Mouse (Mus musculus): Measurements from ENCODE around the gene Dpp6. TPM values are rescaled to one million over a fixed set of nuclear protein-coding genes. Genes with fewer than 3 reads are reported as not detected.

Gene Dpp6
- polyA plus RNA-seq, 2 experiments = 2.4 to 5.0 TPM

- H3K27ac ChIP-seq (replicated peaks; ENCODE audit: low read depth, low read length) = no peak overlapping the region
- no peaks in the 10 kb centered on the region for H3K4me1 ChIP-seq (ENCODE audit: control insufficient read depth, insufficient read depth, low read length)
- no peaks in the 10 kb centered on the region for H3K36me3 ChIP-seq (ENCODE audit: control insufficient read depth, insufficient read depth, low read length)
- H3K4me2 ChIP-seq (replicated peaks; ENCODE audit: low read depth, low read length, severe bottlenecking) = no peak overlapping the region
- DNase-seq (ENCODE audit: low spot score) = no peak
- H3K4me3 ChIP-seq (replicated peaks; ENCODE audit: low read length) = no peak overlapping the region
- H3K9me3 ChIP-seq (ENCODE audit: control insufficient read depth, low read length) = no peaks in the 10 kb centered on the region
- no peaks in the 10 kb centered on the region for H3K27me3 ChIP-seq (ENCODE audit: control insufficient read depth, insufficient read depth, low read length)
- no peak for ATAC-seq (ENCODE audit: low FRiP score, low read depth)
- WGBS = 75% methylated on average over 3 of the region's 3 CpGs
- TF ChIP-seq POLR2A (IDR thresholded peaks at IDR 0.05; ENCODE audit: borderline replicate concordance, extremely low read depth, insufficient read depth, insufficient read length) = no peak
- no peak overlapping the region for H3K9ac ChIP-seq (ENCODE audit: low read depth, low read length, severe bottlenecking)
Observed at GRCm38 (mm10) chr5:27247793-27248192, 430.8 kb downstream of the Dpp6 start.

DNA sequence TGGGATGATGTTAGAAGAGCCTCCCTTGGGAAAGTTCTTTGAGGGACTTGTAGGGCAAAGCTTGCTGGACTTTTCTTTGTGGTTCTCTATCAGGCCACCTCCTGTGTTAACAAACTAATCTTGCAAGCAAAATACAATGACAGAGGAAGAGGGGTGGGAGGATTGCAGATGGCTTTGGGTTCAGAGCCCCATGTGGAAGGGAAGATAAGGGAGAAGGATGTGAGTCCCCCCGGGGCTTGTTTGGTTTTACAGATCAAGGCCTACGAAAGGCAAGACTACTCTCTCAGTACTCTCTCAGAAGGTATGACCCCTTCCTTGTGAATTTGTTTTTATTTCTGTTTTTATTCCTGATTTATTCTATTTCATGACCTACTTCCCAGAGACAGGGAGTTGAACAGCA is 431.7 kb downstream of the Dpp6 start:
- ATAC-seq (ENCODE audit: low FRiP score, low read depth) = no peak
- Histone ChIP-seq H3K36me3 (ENCODE audit: control insufficient read depth, insufficient read depth, low read length) (no peaks in the 10 kb centered on the region), H3K4me1 (ENCODE audit: control insufficient read depth, insufficient read depth, low read length) (no peaks in the 10 kb centered on the region), H3K27ac (replicated peaks; ENCODE audit: low read depth, low read length) (no peak overlapping the region), H3K4me3 (replicated peaks; ENCODE audit: low read length) (no peak overlapping the region), H3K9ac (ENCODE audit: low read depth, low read length, severe bottlenecking) (no peak overlapping the region), H3K4me2 (replicated peaks; ENCODE audit: low read depth, low read length, severe bottlenecking) (no peak overlapping the region), H3K27me3 (ENCODE audit: control insufficient read depth, insufficient read depth, low read length) (no peaks in the 10 kb centered on the region), H3K9me3 (ENCODE audit: control insufficient read depth, low read length) (no peaks in the 10 kb centered on the region)
- WGBS = 70% methylated on average over 2 of the region's 2 CpGs
- no peak for TF ChIP-seq POLR2A (IDR thresholded peaks at IDR 0.05; ENCODE audit: borderline replicate concordance, extremely low read depth, insufficient read depth, insufficient read length)
- DNase-seq (ENCODE audit: low spot score) = no peak

GRCm38 (mm10) chr5:27249951-27250350 is 432.9 kb downstream of the Dpp6 start:
- Histone ChIP-seq H3K9me3 (ENCODE audit: control insufficient read depth, low read length) (0 out of 2 replicates have a peak, but pooled peaks cover 4% of the 10 kb centered on the region), H3K4me2 (replicated peaks; ENCODE audit: low read depth, low read length, severe bottlenecking) (no peak overlapping the region), H3K27me3 (ENCODE audit: control insufficient read depth, insufficient read depth, low read length) (no peaks in the 10 kb centered on the region), H3K4me3 (replicated peaks; ENCODE audit: low read length) (no peak overlapping the region), H3K9ac (ENCODE audit: low read depth, low read length, severe bottlenecking) (no peak overlapping the region), H3K36me3 (ENCODE audit: control insufficient read depth, insufficient read depth, low read length) (no peaks in the 10 kb centered on the region), H3K4me1 (ENCODE audit: control insufficient read depth, insufficient read depth, low read length) (no peaks in the 10 kb centered on the region), H3K27ac (replicated peaks; ENCODE audit: low read depth, low read length) (no peak overlapping the region)
- no peak for DNase-seq (ENCODE audit: low spot score)
- 56% methylated on average over 4 of the region's 4 CpGs for WGBS
- ATAC-seq (ENCODE audit: low FRiP score, low read depth) = no peak
- no peak for TF ChIP-seq POLR2A (IDR thresholded peaks at IDR 0.05; ENCODE audit: borderline replicate concordance, extremely low read depth, insufficient read depth, insufficient read length)

DNA sequence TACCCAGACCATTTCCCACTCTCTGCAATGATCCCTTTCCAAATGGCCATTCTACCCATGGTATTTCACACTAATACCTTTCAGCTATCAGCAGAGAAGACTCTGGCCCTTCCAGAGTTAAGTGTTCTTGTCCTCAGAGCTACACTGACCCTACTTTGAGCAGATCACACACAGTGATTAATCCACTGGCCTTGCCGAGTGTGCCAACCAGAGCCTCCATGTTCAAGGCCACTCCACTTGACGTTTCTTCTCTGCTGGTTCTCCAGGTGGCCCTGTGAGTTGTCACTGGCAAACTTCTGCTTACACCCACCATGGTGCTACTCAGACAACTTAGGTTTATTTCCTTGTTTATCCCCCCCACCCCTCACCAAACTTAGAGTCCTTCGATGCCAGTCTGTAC is 433.9 kb downstream of the Dpp6 start:
- Histone ChIP-seq H3K27ac (replicated peaks; ENCODE audit: low read depth, low read length) (no peak overlapping the region), H3K9ac (ENCODE audit: low read depth, low read length, severe bottlenecking) (no peak overlapping the region), H3K4me2 (replicated peaks; ENCODE audit: low read depth, low read length, severe bottlenecking) (no peak overlapping the region), H3K9me3 (ENCODE audit: control insufficient read depth, low read length) (0 out of 2 replicates have a peak, but pooled peaks cover 4% of the 10 kb centered on the region), H3K4me3 (replicated peaks; ENCODE audit: low read length) (no peak overlapping the region), H3K4me1 (ENCODE audit: control insufficient read depth, insufficient read depth, low read length) (no peaks in the 10 kb centered on the region), H3K36me3 (ENCODE audit: control insufficient read depth, insufficient read depth, low read length) (no peaks in the 10 kb centered on the region), H3K27me3 (ENCODE audit: control insufficient read depth, insufficient read depth, low read length) (no peaks in the 10 kb centered on the region)
- WGBS = 88% methylated on average over 3 of the region's 3 CpGs
- TF ChIP-seq POLR2A (IDR thresholded peaks at IDR 0.05; ENCODE audit: borderline replicate concordance, extremely low read depth, insufficient read depth, insufficient read length) = no peak
- DNase-seq (ENCODE audit: low spot score) = no peak
- no peak for ATAC-seq (ENCODE audit: low FRiP score, low read depth)

GRCm38 (mm10) chr5:27251361-27251760 is 434.4 kb downstream of the Dpp6 start:
- H3K27ac ChIP-seq (replicated peaks; ENCODE audit: low read depth, low read length) = no peak overlapping the region
- TF ChIP-seq POLR2A (IDR thresholded peaks at IDR 0.05; ENCODE audit: borderline replicate concordance, extremely low read depth, insufficient read depth, insufficient read length) = no peak
- no peaks in the 10 kb centered on the region for H3K36me3 ChIP-seq (ENCODE audit: control insufficient read depth, insufficient read depth, low read length)
- H3K4me3 ChIP-seq (replicated peaks; ENCODE audit: low read length) = no peak overlapping the region
- ATAC-seq (ENCODE audit: low FRiP score, low read depth) (no peak), DNase-seq (ENCODE audit: low spot score) (no peak)
- H3K9me3 ChIP-seq (ENCODE audit: control insufficient read depth, low read length) = 0 out of 2 replicates have a peak, but pooled peaks cover 4% of the 10 kb centered on the region
- H3K27me3 ChIP-seq (ENCODE audit: control insufficient read depth, insufficient read depth, low read length) = no peaks in the 10 kb centered on the region
- H3K9ac ChIP-seq (ENCODE audit: low read depth, low read length, severe bottlenecking) = no peak overlapping the region
- H3K4me1 ChIP-seq (ENCODE audit: control insufficient read depth, insufficient read depth, low read length) = no peaks in the 10 kb centered on the region
- H3K4me2 ChIP-seq (replicated peaks; ENCODE audit: low read depth, low read length, severe bottlenecking) = no peak overlapping the region

DNA sequence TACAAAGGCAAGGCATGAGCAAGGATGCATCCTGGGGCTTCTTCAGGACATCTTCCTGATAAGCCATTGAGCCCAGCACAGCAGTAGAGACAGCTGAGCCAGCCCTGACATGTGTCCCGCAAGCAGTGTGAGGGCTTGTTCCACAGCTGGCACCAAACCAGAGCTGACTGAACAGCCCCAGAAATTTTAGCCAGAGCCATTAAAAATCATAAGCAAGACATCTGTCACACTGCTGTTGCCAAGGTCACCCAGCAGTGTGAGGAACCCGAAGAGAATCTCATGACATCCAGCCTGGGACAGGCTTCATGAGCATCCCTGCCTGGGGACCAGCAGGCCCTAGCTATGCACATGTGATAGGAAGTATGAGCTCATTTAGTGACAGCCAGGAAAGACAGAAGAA is 438.2 kb downstream of the Dpp6 start:
- DNase-seq (ENCODE audit: low spot score) (no peak), ATAC-seq (ENCODE audit: low FRiP score, low read depth) (no peak)
- Histone ChIP-seq H3K9ac (ENCODE audit: low read depth, low read length, severe bottlenecking) (no peak overlapping the region), H3K27ac (replicated peaks; ENCODE audit: low read depth, low read length) (no peak overlapping the region), H3K4me3 (replicated peaks; ENCODE audit: low read length) (no peak overlapping the region), H3K27me3 (ENCODE audit: control insufficient read depth, insufficient read depth, low read length) (no peaks in the 10 kb centered on the region), H3K36me3 (ENCODE audit: control insufficient read depth, insufficient read depth, low read length) (no peaks in the 10 kb centered on the region), H3K4me1 (ENCODE audit: control insufficient read depth, insufficient read depth, low read length) (no peaks in the 10 kb centered on the region), H3K9me3 (ENCODE audit: control insufficient read depth, low read length) (0 out of 2 replicates have a peak, but pooled peaks cover 4% of the 10 kb centered on the region), H3K4me2 (replicated peaks; ENCODE audit: low read depth, low read length, severe bottlenecking) (no peak overlapping the region)
- TF ChIP-seq POLR2A (IDR thresholded peaks at IDR 0.05; ENCODE audit: borderline replicate concordance, extremely low read depth, insufficient read depth, insufficient read length) = no peak
- 80% methylated on average over 2 of the region's 2 CpGs for WGBS

All from limb, embryonic 14.5 days (tissue).